Mouse (Mus musculus) neural tube, embryonic 12.5 days (tissue): ENCODE data around the gene Shroom4. TPM values are rescaled to one million over a fixed set of nuclear protein-coding genes. Genes with fewer than 3 reads are reported as not detected.

Experiments used
- ATAC-seq: fragments of 200-750 bp; cut with Nextera tagmentation; 2 replicates; pipeline ENCODE4 v1.8.0; 2017; ENCODE audit warnings: low read depth, mild to moderate bottlenecking, moderate TSS enrichment, moderate library complexity; ENCODE audit not compliant: low FRiP score
- H3K27ac ChIP-seq: fragments of 300-500 bp; sonication (generic); 2 replicates; pipeline ENCODE4 v1.5.1; 2016
- H3K27me3 ChIP-seq: fragments of 300-500 bp; sonication (generic); replicated peaks from 2 replicates; pipeline ENCODE4 v1.6.1; 2016; ENCODE audit warnings: mild to moderate bottlenecking
- H3K36me3 ChIP-seq: fragments of 300-500 bp; sonication (generic); 2 replicates; pipeline ENCODE4 v1.6.1; 2016; ENCODE audit warnings: mild to moderate bottlenecking
- H3K4me1 ChIP-seq: fragments of 300-500 bp; sonication (generic); 2 replicates; pipeline ENCODE4 v1.6.1; 2016
- H3K4me2 ChIP-seq: fragments of 300-500 bp; sonication (generic); replicated peaks from 2 replicates; pipeline ENCODE4 v1.6.1; 2016; ENCODE audit warnings: mild to moderate bottlenecking
- H3K4me3 ChIP-seq: fragments of 300-500 bp; sonication (generic); 2 replicates; pipeline ENCODE4 v1.5.1; 2016
- H3K9ac ChIP-seq: fragments of 300-500 bp; sonication (generic); 2 replicates; pipeline ENCODE4 v1.6.1; 2016; ENCODE audit warnings: mild to moderate bottlenecking
- H3K9me3 ChIP-seq: fragments of 300-500 bp; sonication (generic); 2 replicates; pipeline ENCODE4 v1.6.1; 2016; ENCODE audit warnings: mild to moderate bottlenecking
- WGBS: fragments of 180-500 bp; shearing (Covaris S2); methylation state at CpG from one replicate; pipeline ENCODE4 v1.1.7; 2016; 5-methylcytosine and 5-hydroxymethylcytosine counted together
- polyA plus RNA-seq: library from polyadenylated mRNA; unstranded; fragments of >200 nt; fragmentation: Nextera tagmentation; extraction: Ambion mirVana; gene quantifications from 2 replicates; pipeline ENCODE4 v1.2.1, GENCODE M21; 2016

Shroom4 gene
- polyA plus RNA-seq, 1 experiment from 2014 or later: 3.5 TPM

GRCm38 (mm10) chrX:6658820-6659324 is 259.2 kb downstream of the Shroom4 start:
- Histone ChIP-seq H3K4me3 (no peak overlapping the region), H3K36me3 (no peaks in the 10 kb centered on the region), H3K4me2 (no peak overlapping the region), H3K27me3 (no peaks in the 10 kb centered on the region), H3K9me3 (no peaks in the 10 kb centered on the region), H3K9ac (no peak overlapping the region), H3K4me1 (no peaks in the 10 kb centered on the region), H3K27ac (no peak overlapping the region)
- no peak for ATAC-seq
- WGBS: 100% methylated on average over 1 of the region's 1 CpGs

Other genes with a start within 250 kb of the Shroom4 start
- gene Nudt10, start 226.8 kb upstream of the Shroom4 start, polyA plus RNA-seq: 36.2 and 41.3 TPM in 2 replicates
- 0.06 TPM in 1 of 2 replicates, not detected in the other for gene Bmp15, start 79.1 kb upstream of the Shroom4 start, polyA plus RNA-seq